Mouse (Mus musculus) spleen, embryonic (tissue): ENCODE results near the gene Pvalb.

Source experiments
- CTCF ChIA-PET: fragments of 350-600 bp; sonication (Branson Sonifier 250); formaldehyde crosslinking; loops from one replicate; lab custom pipeline; 2022; lab: Charles Lee

Pvalb gene

GRCm38 (mm10) chr15:78165292-78165691 is 40.9 kb downstream of the Pvalb start:
- CTCF ChIA-PET, result no interaction called here

- CTCF ChIA-PET, result interaction anchor here (0.5 to 0.6 kb wide), 2 partner anchors 48 to 207 kb away, joined by 3 read pairs; no protein-coding TSS in a partner anchor
Measured at GRCm38 (mm10) chr15:78164466-78164865, 41.7 kb downstream of the Pvalb start.

- CTCF ChIA-PET, result interaction anchor here (1.0 kb wide), 1 partner anchor 25 kb away, joined by 3 read pairs; no protein-coding TSS in a partner anchor
Measured at GRCm38 (mm10) chr15:78161946-78162345, 44.3 kb downstream of the Pvalb start.

DNA sequence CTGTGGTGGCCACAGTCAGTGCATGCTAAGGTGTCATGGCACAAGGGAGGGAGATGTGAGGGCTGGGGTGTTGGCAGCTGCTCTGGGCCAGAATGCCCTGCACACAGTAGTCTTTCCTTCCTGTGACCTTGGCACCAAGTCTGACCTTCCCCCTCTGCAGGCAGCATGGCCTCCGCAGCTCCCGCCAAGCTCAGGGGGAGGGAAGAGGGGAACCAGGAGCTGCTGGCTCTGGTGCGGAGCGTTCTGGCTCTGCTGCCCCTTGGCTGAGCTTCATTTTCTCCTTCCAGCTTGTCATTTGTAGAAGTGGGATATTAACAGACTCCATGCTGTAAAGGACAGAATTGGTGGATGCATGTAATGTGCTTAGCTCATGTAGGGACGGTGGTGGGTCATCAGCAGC is 47.9 kb downstream of the Pvalb start:
- CTCF ChIA-PET, result no interaction called here

- CTCF ChIA-PET, result no interaction called here
Measured at GRCm38 (mm10) chr15:78157824-78158223, 48.4 kb downstream of the Pvalb start.

- CTCF ChIA-PET, result no interaction called here
Measured at GRCm38 (mm10) chr15:78157330-78157729, 48.9 kb downstream of the Pvalb start.

- CTCF ChIA-PET, result no interaction called here
Measured at GRCm38 (mm10) chr15:78155421-78155820, 50.8 kb downstream of the Pvalb start.

DNA sequence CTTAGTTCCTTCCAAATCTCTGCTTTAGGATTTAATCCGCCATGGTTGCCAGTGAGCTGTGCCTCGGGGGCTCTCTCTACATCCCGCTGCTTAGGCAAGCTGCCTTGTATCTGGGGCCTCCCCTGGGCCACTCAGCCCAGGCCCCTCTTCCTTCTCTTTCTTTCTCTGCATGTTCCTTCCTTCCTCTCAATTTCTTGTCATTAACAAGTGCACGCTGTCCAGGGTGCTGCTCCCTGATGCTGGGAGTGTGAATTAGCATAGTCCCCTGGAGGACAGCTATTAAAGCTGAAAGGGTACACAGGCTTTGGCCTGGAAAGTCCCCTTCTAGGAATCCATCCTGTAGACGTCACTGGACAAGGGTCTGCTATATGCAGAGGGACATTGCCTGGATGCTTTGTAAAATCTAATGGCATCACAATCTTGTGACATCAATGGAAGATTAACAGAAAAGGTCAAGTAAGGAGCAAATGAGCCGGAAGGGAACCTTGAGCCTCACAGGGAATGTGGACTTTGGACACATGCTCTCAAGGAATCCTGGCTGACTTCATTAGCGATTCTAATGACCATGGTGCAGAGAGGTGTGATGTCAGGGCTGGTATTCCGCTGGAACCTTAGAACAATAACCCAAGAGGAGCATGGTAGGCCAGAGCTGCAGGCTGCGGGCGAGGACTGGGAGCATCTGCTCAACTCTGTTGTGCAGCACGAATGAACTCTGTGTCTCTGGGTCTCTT is 53.0 kb downstream of the Pvalb start:
- CTCF ChIA-PET, result interaction anchor here (0.7 kb wide), 1 partner anchor 20 kb away, joined by 3 read pairs; no protein-coding TSS in a partner anchor

GRCm38 (mm10) chr15:78148565-78148964 is 57.6 kb downstream of the Pvalb start:
- CTCF ChIA-PET, result no interaction called here
